Mouse (Mus musculus) ES-E14 (cell line): ENCODE measurements around the gene Ntrk3. TPM values are rescaled to one million over a fixed set of nuclear protein-coding genes. Genes with fewer than 3 reads are reported as not detected.

Source experiments
- DNase-seq: peaks from one replicate; pipeline ENCODE4 v3.0.0-alpha.2; 2013; ENCODE audit warnings: low read depth, low spot score
- H3K27ac ChIP-seq: 2 replicates; pipeline ENCODE4 v1.5.1; 2012; ENCODE audit warnings: low read depth, mild to moderate bottlenecking, low read length, moderate library complexity, mixed read lengths; ENCODE audit not compliant: poor library complexity, insufficient read depth, severe bottlenecking
- H3K36me3 ChIP-seq: 2 replicates; pipeline ENCODE4 v1.6.1; 2012; ENCODE audit warnings: mild to moderate bottlenecking, low read length, moderate library complexity, mixed read lengths; ENCODE audit not compliant: control insufficient read depth, poor library complexity, insufficient read depth, severe bottlenecking
- H3K4me1 ChIP-seq, 2 experiments: fragments of 150-350 bp in 1 of 2; sonication (generic) in 1 of 2; 2 replicates each; pipeline ENCODE4 v1.6.1; 2012; ENCODE audit warnings: low read length in 2 of 2, mild to moderate bottlenecking in 1 of 2, mixed read lengths in 1 of 2; ENCODE audit not compliant: control insufficient read depth in 2 of 2, insufficient read depth in 2 of 2, poor library complexity in 1 of 2
- H3K4me3 ChIP-seq, 2 experiments: fragments of 150-350 bp in 1 of 2; sonication (generic) in 1 of 2; 2 replicates each; pipeline ENCODE4 v1.5.1; 2012; ENCODE audit warnings: low read length in 2 of 2, low read depth in 1 of 2, mild to moderate bottlenecking in 1 of 2, mixed read lengths in 1 of 2; ENCODE audit not compliant: insufficient read depth in 1 of 2, poor library complexity in 1 of 2, severe bottlenecking in 1 of 2
- H3K9ac ChIP-seq: 2 replicates; pipeline ENCODE4 v1.6.1; 2012; ENCODE audit warnings: low read depth, mild to moderate bottlenecking, low read length, mixed read lengths; ENCODE audit not compliant: poor library complexity, insufficient read depth, severe bottlenecking
- H3K9me3 ChIP-seq: fragments of 150-350 bp; sonication (generic); 2 replicates; pipeline ENCODE4 v1.6.1; 2012; ENCODE audit warnings: low read depth, mild to moderate bottlenecking, low read length; ENCODE audit not compliant: control insufficient read depth, insufficient read depth
- CHD2 ChIP-seq: IDR thresholded peaks from 2 replicates; pipeline ENCODE4 v1.6.1; 2014; ENCODE audit warnings: mild to moderate bottlenecking, low read depth, low read length, inconsistent platforms
- HCFC1 ChIP-seq: IDR thresholded peaks from 2 replicates; pipeline ENCODE4 v1.6.1; 2012; ENCODE audit warnings: low read length, inconsistent platforms, borderline replicate concordance; ENCODE audit not compliant: insufficient read depth
- MAFK ChIP-seq: IDR thresholded peaks from 2 replicates; pipeline ENCODE4 v1.6.1; 2014; ENCODE audit warnings: mild to moderate bottlenecking, low read depth, low read length, inconsistent platforms; ENCODE audit not compliant: insufficient read depth
- ZC3H11A ChIP-seq: IDR thresholded peaks from 2 replicates; pipeline ENCODE4 v1.6.1; 2012; ENCODE audit warnings: low read depth, mild to moderate bottlenecking, inconsistent platforms, low read length, borderline replicate concordance
- ZNF384 ChIP-seq: IDR thresholded peaks from 2 replicates; pipeline ENCODE4 v1.6.1; 2012; ENCODE audit warnings: low read depth, low read length, inconsistent platforms
- in situ Hi-C, 2 experiments: fragments of 600-800 bp; cut with MboI; formaldehyde crosslinking; loops; one replicate each; pipeline ENCODE4 v1.15.1; 2025; ENCODE audit warnings: low sequenced_read_pairs in 2 of 2, inconsistent platforms in 1 of 2; ENCODE audit not compliant: unreplicated experiment in 2 of 2
- total RNA-seq: library from RNA; depleted of rRNA; stranded (reverse); fragments of 300-350 nt; gene quantifications from 2 replicates; pipeline ENCODE4 v1.2.3, GENCODE M21; 2012

Ntrk3 gene
- total RNA-seq, 1 experiment = 0.40 TPM

DNA sequence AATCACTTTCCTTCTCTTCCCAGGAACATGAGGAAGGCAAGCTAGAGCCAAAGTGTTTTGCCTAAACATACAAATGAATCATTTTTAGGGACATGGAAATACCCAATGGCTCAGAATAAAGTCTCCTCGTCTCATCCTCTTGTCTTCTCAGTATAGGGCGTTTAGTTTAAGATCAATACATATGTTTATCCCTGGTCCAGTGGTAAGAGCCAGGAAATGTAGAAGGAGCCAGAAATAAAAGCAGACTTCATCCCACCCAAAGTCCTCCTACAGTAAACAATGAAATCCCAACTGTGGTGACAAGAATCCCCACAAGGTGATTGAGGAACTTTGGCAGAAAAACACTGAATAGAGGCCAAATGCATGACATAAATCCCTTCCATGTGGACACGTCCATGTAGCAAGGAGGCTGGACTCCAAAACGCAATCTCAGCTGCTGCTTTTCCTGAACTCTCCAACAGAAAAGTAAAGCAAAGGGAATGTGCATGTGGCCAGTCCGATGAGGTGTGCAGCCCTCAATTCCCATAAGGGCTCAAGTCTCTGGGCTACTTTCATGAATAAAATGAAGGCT, 473.3 kb downstream of the Ntrk3 start:
- no peak for DNase-seq
- no peaks in the 10 kb centered on the region for H3K9me3 ChIP-seq
- in situ Hi-C loops = no loop called here
- H3K4me1 ChIP-seq = no peaks in the 10 kb centered on the region
- no peak overlapping the region for H3K9ac ChIP-seq
- H3K4me3 ChIP-seq = no peak overlapping the region
- no peaks in the 10 kb centered on the region for H3K36me3 ChIP-seq
- no peak for TF ChIP-seq ZNF384
- H3K27ac ChIP-seq = no peak overlapping the region

DNA sequence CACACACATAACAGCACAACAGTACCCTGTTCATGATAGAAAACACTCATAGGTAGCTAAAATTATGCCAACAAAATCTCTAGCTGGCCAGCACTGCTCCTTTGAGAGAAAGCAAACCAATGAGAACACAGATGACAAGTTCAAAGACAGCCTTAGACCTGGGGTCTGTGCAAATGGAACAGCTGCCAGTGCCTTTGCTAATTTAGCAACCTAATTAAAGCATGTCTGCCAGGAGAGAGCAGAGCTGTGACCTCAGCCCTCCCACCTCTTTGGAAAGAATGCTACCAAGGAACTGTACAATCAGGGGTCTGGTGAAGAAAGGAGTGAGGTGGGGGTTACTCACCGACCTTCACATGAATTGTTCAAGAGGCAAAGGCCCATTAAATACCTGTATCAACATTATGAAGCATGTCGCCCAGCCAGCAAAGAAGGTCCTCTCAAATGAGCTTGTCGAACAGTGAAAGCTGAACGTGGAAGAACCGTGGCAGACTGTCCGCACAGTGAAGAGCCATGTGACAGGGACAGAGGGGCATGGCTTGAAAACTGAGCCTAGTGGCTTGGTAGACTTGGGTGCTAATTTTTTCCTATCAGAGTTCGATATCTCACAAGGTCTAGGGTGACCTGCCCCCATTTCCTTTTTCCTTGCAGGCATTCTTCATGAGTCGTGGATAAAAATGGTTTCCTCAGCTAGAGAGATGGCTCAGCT, 476.2 kb downstream of the Ntrk3 start:
- no peak for DNase-seq
- Histone ChIP-seq H3K4me3 (no peak overlapping the region), H3K36me3 (no peaks in the 10 kb centered on the region), H3K27ac (no peak overlapping the region), H3K9me3 (no peaks in the 10 kb centered on the region), H3K9ac (no peak overlapping the region), H3K4me1 (no peaks in the 10 kb centered on the region)
- TF ChIP-seq MAFK (no peak), HCFC1 (no peak), ZNF384 (no peak), ZC3H11A (no peak), CHD2 (no peak)
- in situ Hi-C loops = no loop called here

DNA sequence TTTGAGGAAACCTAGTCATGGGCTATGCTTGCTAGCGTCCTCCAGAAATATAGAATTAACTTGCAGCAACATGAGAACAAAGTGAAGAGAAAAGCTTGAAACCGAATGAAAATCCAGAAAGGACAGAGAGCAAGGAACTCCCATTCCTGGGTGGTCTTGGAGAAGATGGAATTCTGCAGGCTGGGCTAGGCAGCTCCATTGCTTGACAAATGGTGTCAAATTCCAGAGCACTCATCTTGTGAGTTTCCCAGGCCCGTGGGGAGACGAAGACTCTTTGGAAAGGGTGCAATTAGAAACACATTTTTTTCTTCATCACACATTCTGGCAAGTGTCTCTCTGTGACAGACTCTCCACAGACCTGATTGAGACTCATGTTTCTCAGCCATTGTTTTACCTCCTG, 479.7 kb downstream of the Ntrk3 start:
- in situ Hi-C loops = no loop called here
- no peak overlapping the region for H3K9ac ChIP-seq
- H3K36me3 ChIP-seq = no peaks in the 10 kb centered on the region
- no peak overlapping the region for H3K4me3 ChIP-seq
- DNase-seq = no peak
- no peak for TF ChIP-seq MAFK
- no peak for TF ChIP-seq HCFC1
- TF ChIP-seq ZNF384 = no peak
- no peak for TF ChIP-seq ZC3H11A
- no peak for TF ChIP-seq CHD2
- H3K27ac ChIP-seq = no peak overlapping the region
- H3K9me3 ChIP-seq = no peaks in the 10 kb centered on the region
- no peaks in the 10 kb centered on the region for H3K4me1 ChIP-seq

DNA sequence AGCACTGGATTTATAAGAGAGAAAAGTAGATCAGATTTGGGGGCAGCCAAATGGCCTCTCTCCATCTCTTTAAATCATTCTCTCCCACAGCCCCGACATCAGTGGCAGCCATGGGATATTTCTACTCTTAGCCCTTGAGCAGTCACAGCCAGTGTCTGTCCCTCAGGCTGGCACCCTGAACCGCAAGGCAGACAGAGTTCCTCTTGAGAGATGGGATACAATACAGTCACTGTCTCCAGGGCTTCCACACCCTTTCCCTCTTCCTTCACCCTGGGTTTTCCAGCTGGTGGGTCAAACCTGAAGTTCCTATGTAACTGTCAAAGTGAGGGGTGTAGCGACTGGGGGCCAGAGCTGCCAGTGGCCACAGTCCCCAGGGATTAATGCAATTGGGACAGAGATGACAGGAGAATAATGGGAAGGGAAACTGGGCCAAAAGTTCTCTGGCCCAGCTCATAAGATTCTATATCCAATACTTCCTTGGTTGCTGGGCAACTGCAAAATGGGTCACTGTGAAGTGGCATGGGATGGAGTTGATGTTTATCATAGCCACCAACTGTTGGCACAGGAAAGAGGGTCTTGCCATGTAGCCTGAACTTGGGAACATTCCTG, 483.9 kb downstream of the Ntrk3 start:
- Histone ChIP-seq H3K4me3 (no peak overlapping the region), H3K9ac (no peak overlapping the region), H3K4me1 (no peaks in the 10 kb centered on the region), H3K9me3 (no peaks in the 10 kb centered on the region), H3K36me3 (no peaks in the 10 kb centered on the region), H3K27ac (no peak overlapping the region)
- no peak for DNase-seq
- TF ChIP-seq ZC3H11A (no peak), CHD2 (no peak)
- in situ Hi-C loops = no loop called here

DNA sequence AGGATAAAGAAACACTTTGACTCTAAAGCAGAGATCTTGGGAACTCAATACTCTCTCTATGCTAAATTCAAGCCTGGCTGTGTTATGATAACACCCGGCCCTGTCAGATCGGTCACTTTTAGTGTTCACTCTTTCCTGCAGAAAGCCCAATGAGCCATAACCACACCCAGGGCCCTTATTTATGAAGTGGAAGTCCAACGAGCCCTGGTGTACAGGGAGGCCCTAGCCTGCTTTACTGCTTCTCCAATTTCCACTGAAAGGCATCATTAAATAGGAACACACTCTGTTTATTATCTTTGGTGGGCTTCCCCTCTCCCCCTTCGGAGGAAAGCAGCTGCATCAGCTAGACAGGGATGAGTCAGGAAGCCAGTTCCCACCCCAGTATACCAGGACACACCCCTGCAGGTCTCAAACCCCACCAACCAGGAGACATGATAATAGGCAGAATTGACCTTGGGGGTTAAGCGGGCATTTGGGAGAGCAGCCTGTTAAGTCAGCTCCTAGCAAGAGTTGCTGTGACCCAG, 489.6 kb downstream of the Ntrk3 start:
- no peak overlapping the region for H3K4me3 ChIP-seq

More for the DNA sequence above, 489.6 kb downstream of the Ntrk3 start:
- in situ Hi-C loops = no loop called here
- Histone ChIP-seq H3K27ac (no peak overlapping the region), H3K4me1 (no peaks in the 10 kb centered on the region), H3K9me3 (no peaks in the 10 kb centered on the region), H3K9ac (no peak overlapping the region), H3K36me3 (no peaks in the 10 kb centered on the region)
- no peak for DNase-seq
- no peak for TF ChIP-seq MAFK
- no peak for TF ChIP-seq HCFC1
- TF ChIP-seq CHD2 = no peak
- TF ChIP-seq ZC3H11A = no peak
- TF ChIP-seq ZNF384 = no peak
